Mouse (Mus musculus): ENCODE measurements around the gene Rab35.

The Rab35 gene

DNA sequence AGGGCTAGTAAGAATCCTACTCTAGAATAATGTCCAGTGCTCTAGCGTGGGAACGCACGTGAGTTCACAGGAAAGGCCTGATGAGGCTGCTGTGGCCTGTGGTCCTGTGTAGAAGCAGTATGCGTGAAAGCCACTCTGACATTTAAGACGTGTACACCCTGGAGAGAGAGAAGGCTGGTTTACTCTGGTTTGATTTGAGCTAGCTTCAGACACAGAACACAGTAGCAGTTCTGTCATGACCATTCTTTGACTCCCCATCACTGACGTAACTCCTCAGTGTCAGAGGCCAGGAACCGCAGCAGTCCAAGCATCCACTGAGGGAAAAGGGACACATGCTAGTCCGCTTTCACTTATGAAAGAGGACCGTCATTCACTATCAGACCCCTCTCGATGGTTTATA lies 53.4 kb downstream of the Rab35 start:
- in situ Hi-C loops (cut with MboI; ENCODE audit: unreplicated experiment in 2 of 2): no loop called here

GRCm38 (mm10) chr5:115686716-115687115 lies 55.0 kb downstream of the Rab35 start:
- in situ Hi-C loops (cut with MboI; ENCODE audit: unreplicated experiment in 2 of 2): no loop called here

DNA sequence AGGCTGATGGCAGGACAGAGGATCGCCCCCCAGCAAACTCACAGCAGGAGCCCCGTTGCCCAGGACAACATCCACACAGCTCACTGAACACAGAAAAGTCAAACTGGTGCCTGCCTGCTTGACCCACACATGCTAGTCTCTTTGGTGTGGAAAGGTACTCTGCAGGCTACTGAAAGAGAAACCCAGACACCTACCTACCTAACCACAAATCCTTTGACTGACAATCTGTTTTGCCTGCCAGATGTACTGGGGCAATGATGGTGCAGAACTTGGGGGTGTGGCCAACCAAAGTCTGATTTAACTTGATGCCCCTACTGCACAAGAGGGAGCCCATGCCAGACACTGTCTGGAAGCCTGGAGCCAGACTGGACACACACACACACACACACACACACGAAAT lies 61.6 kb downstream of the Rab35 start:
- in situ Hi-C loops (cut with MboI; ENCODE audit: unreplicated experiment in 2 of 2): no loop called here

- in situ Hi-C loops (cut with MboI; ENCODE audit: unreplicated experiment in 2 of 2): no loop called here
Observed at GRCm38 (mm10) chr5:115695191-115695770, 63.6 kb downstream of the Rab35 start.

GRCm38 (mm10) chr5:115696811-115697210 lies 65.1 kb downstream of the Rab35 start:
- in situ Hi-C loops (cut with MboI; ENCODE audit: unreplicated experiment in 2 of 2): no loop called here
